Mouse (Mus musculus) CH12.LX (cell line): ENCODE measurements around the gene Cmpk2.

Experiments
- CTCF ChIP-seq, 2 experiments: IDR thresholded peaks in 1 of 2; conservative IDR thresholded peaks in 1 of 2; 2 replicates each; pipeline ENCODE4 v1.5.1; 2011 to 2012; ENCODE audit warnings: low read depth in 2 of 2, low read length in 2 of 2, improper control_type of control experiment in 1 of 2, inconsistent platforms in 1 of 2, mild to moderate bottlenecking in 1 of 2, moderate library complexity in 1 of 2
- EP300 ChIP-seq: IDR thresholded peaks from 2 replicates; pipeline ENCODE4 v1.6.1; 2011; ENCODE audit warnings: low read length, improper control_type of control experiment
- MYC ChIP-seq: IDR thresholded peaks from 2 replicates; pipeline ENCODE4 v1.6.1; 2011; ENCODE audit warnings: low read depth, mild to moderate bottlenecking, improper control_type of control experiment, low read length
- SMC3 ChIP-seq: IDR thresholded peaks from 2 replicates; pipeline ENCODE4 v1.6.1; 2011; ENCODE audit warnings: low read depth, low read length, improper control_type of control experiment

GRCm38 (mm10) chr12:26525698-26526026, 56.7 kb downstream of the Cmpk2 start:
- TF ChIP-seq EP300 (no peak), SMC3 (no peak), CTCF (conservative IDR thresholded peaks at IDR 0.05 in 1 of 2, IDR thresholded peaks at IDR 0.05 in 1 of 2; ENCODE audit: low read depth in 2 of 2, low read length in 2 of 2) (no peak), MYC (no peak)
